Mouse (Mus musculus): ENCODE measurements around the gene Laptm5. TPM values are rescaled to one million over a fixed set of nuclear protein-coding genes. Genes with fewer than 3 reads are reported as not detected.
A peak's percentile ranks its signal among the peaks of the same experiment; 100 is the strongest.

The Laptm5 gene
- polyA plus RNA-seq, 1 experiment from 2014 or later = 27.7 TPM

DNA sequence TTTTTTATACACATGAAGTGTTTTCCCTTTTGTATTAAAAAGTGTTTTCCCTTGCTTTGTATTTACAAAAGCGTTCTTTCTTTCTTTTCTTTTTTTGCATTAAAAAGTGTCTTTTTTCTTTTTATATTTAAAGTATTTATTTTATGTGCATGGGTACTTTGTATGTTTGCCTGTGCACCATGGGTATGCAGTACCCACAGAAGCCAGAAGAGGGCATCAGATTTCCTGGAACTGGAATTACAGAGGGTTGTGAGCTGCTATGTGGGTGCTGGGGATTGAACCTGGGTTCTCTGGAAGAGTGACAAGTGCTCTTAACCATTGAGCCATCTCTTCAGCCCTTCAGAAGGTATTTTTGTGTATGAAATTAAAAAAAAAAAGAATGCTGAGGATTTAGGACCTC is 58.4 kb downstream of the Laptm5 start:
- H3K27ac ChIP-seq (ENCODE audit: low read depth, low read length) = no peak overlapping the region
- 95% methylated on average over 1 of the region's 1 CpGs for WGBS
- ATAC-seq = no peak
- H3K9me3 ChIP-seq (ENCODE audit: control insufficient read depth) = no peaks in the 10 kb centered on the region
- no peak overlapping the region for H3K9ac ChIP-seq (ENCODE audit: low read depth, low read length)
- H3K36me3 ChIP-seq (ENCODE audit: control insufficient read depth, insufficient read depth) = no peaks in the 10 kb centered on the region
- H3K4me2 ChIP-seq (replicated peaks; ENCODE audit: low read depth) = no peak overlapping the region
- peak; percentile 5; the same call in 1 of the 2 replicates for TF ChIP-seq CTCF (IDR thresholded peaks at IDR 0.05; ENCODE audit: low read depth)
- no peak overlapping the region for H3K4me3 ChIP-seq (ENCODE audit: low read depth, low read length)
- H3K4me1 ChIP-seq (replicated peaks; ENCODE audit: control insufficient read depth, insufficient read depth, low read length) = no peaks in the 10 kb centered on the region
- H3K27me3 ChIP-seq (replicated peaks; ENCODE audit: control insufficient read depth, insufficient read depth, low read length) = no peaks in the 10 kb centered on the region

DNA sequence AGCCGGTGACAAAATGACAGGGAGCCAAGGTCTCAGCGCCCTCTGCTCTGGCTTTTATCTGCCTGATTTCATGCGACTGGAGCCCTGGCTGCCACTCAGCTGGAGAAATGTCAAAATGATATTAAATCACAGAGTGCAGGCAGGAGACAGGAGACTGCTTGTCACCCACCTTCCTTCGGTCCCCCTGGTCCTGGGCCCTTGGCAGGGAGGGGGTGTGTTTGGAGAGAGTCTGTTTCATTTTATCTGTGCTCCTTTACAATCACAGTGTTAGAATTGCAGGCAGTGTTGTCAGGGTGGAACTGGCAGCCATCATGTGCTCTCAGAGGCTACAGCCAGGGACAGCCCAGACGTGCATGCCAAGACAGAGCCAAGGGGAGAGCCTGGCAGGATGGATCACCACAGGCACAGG is 59.5 kb downstream of the Laptm5 start:
- TF ChIP-seq CTCF (IDR thresholded peaks at IDR 0.05; ENCODE audit: low read depth) = no peak
- Histone ChIP-seq H3K9me3 (ENCODE audit: control insufficient read depth) (no peaks in the 10 kb centered on the region), H3K4me1 (replicated peaks; ENCODE audit: control insufficient read depth, insufficient read depth, low read length) (no peaks in the 10 kb centered on the region), H3K27me3 (replicated peaks; ENCODE audit: control insufficient read depth, insufficient read depth, low read length) (no peaks in the 10 kb centered on the region), H3K4me3 (ENCODE audit: low read depth, low read length) (no peak overlapping the region), H3K9ac (ENCODE audit: low read depth, low read length) (no peak overlapping the region), H3K27ac (ENCODE audit: low read depth, low read length) (no peak overlapping the region), H3K36me3 (ENCODE audit: control insufficient read depth, insufficient read depth) (no peaks in the 10 kb centered on the region), H3K4me2 (replicated peaks; ENCODE audit: low read depth) (no peak overlapping the region)
- no peak for ATAC-seq
- WGBS = 60% methylated on average over 5 of the region's 5 CpGs

DNA sequence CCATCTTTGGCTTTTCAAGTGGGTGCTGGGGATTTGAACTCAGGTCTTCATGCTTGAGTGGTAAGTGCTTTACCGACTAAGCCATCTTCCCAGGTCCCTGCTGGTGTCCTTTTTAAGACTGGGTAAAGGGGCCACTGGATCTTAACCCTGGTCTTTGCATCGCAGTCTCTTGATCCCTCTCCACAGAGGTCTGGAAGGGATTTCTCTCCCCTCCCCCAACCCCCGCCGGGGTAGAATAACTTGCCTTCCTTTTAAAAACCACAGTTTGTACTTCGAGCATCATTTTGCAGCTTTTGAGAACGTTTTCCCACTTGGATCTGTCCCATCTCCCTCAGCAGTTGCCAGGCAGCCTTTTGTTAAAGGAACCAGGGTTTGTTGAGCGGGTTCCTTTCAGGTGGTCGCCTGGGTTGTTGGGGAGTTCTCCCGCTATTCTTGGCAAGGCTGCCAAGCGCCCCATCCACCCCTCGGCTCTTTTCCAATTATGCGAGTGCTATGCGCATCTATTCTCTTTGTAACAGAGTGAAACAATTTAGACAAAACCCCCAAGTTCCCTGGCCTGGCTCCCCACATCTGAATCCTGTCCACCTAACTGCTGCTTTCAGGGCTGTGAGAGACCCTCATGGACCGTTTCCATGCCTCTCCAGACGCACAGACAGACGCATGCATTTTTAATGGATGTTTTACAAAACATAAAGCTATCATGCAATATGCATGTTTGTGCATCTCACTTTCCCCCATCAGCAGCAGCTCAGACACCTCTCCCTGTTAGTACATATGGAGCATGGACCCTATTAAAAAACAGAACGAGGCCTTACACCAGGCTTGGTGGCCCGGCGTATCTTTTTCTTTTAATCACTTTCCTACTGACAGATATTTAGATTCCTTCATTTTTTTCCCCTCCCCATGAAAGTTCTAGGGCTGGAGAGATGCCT is 60.7 kb downstream of the Laptm5 start:
- Histone ChIP-seq H3K27me3 (replicated peaks; ENCODE audit: control insufficient read depth, insufficient read depth, low read length) (no peaks in the 10 kb centered on the region), H3K4me2 (replicated peaks; ENCODE audit: low read depth) (no peak overlapping the region), H3K27ac (ENCODE audit: low read depth, low read length) (no peak overlapping the region), H3K9ac (ENCODE audit: low read depth, low read length) (no peak overlapping the region), H3K4me3 (ENCODE audit: low read depth, low read length) (no peak overlapping the region), H3K4me1 (replicated peaks; ENCODE audit: control insufficient read depth, insufficient read depth, low read length) (no peaks in the 10 kb centered on the region), H3K36me3 (ENCODE audit: control insufficient read depth, insufficient read depth) (no peaks in the 10 kb centered on the region), H3K9me3 (ENCODE audit: control insufficient read depth) (no peaks in the 10 kb centered on the region)
- ATAC-seq = no peak
- TF ChIP-seq CTCF (IDR thresholded peaks at IDR 0.05; ENCODE audit: low read depth) = no peak
- 76% methylated on average over 19 of the region's 19 CpGs for WGBS

DNA sequence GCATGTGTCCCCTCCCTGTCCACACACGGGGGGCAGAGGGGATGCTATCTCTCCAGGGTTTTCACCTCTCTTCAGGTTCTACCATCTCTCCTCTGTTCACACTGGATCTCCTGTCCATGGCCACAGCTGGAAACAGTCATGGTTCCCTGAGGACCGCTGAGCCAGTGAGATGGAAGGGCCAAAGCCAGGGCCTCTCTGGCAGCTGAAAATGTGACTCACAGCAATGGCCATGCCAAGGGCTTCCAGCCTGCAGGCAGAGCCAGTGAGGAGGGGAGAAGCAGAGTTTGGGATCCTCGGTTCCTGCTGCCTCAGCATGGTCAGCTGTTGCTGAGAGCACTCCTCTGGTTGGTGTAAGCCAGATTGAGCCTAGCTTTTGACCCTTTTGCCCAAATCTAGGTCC is 66.1 kb downstream of the Laptm5 start:
- 72% methylated on average over 3 of the region's 3 CpGs for WGBS
- no peak for ATAC-seq
- TF ChIP-seq CTCF (IDR thresholded peaks at IDR 0.05; ENCODE audit: low read depth) = no peak

DNA sequence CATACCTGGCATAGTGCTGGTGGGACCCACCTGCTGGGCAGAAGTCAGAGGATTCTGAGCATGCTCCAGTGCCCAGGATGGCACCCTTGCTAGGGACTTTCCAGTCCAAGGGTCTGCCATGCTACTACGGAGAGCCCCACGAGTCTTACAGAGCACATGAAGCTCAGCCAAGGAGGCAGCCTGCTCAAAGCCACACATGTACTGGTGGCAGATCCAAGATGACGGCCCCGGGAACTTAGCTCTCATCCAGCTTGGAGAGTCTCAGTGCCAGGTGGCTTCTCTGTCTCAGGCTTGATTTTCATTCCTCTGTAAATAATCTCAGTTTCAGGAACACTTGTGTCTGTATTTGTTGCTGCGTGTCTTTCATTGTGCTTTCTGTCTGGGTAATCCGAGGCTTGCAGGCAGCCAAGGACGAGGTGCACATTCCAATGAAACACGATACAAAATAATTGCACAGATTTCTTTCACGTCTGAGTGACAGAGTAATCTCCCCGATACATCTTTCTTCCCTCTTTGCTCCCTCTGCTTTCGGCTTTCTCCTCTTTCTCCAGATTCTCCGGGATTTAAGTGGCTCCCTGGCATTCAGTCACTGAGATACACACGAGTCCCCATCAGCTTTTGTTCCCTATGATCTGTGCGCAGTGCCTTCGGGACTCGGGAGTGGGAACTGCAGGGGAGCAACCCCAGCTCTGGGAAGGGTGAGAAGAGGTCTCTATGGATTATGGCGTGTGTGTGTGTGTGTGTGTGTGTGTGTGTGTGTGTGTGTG is 71.7 kb downstream of the Laptm5 start:
- no peak overlapping the region for H3K4me3 ChIP-seq (ENCODE audit: low read depth, low read length)
- no peaks in the 10 kb centered on the region for H3K27me3 ChIP-seq (replicated peaks; ENCODE audit: control insufficient read depth, insufficient read depth, low read length)
- no peak overlapping the region for H3K27ac ChIP-seq (ENCODE audit: low read depth, low read length)
- H3K4me2 ChIP-seq (replicated peaks; ENCODE audit: low read depth) = no peak overlapping the region
- H3K9me3 ChIP-seq (ENCODE audit: control insufficient read depth) = no peaks in the 10 kb centered on the region
- no peaks in the 10 kb centered on the region for H3K4me1 ChIP-seq (replicated peaks; ENCODE audit: control insufficient read depth, insufficient read depth, low read length)
- no peak for ATAC-seq
- 66% methylated on average over 17 of the region's 17 CpGs for WGBS
- TF ChIP-seq CTCF (IDR thresholded peaks at IDR 0.05; ENCODE audit: low read depth) = no peak
- H3K36me3 ChIP-seq (ENCODE audit: control insufficient read depth, insufficient read depth) = no peaks in the 10 kb centered on the region
- no peak overlapping the region for H3K9ac ChIP-seq (ENCODE audit: low read depth, low read length)

More for the DNA sequence above, 66.1 kb downstream of the Laptm5 start:
- no peak overlapping the region for H3K4me3 ChIP-seq (ENCODE audit: low read depth, low read length)
- no peaks in the 10 kb centered on the region for H3K27me3 ChIP-seq (replicated peaks; ENCODE audit: control insufficient read depth, insufficient read depth, low read length)
- H3K4me1 ChIP-seq (replicated peaks; ENCODE audit: control insufficient read depth, insufficient read depth, low read length) = no peaks in the 10 kb centered on the region
- no peaks in the 10 kb centered on the region for H3K9me3 ChIP-seq (ENCODE audit: control insufficient read depth)
- H3K36me3 ChIP-seq (ENCODE audit: control insufficient read depth, insufficient read depth) = no peaks in the 10 kb centered on the region
- no peak overlapping the region for H3K4me2 ChIP-seq (replicated peaks; ENCODE audit: low read depth)
- H3K27ac ChIP-seq (ENCODE audit: low read depth, low read length) = no peak overlapping the region
- no peak overlapping the region for H3K9ac ChIP-seq (ENCODE audit: low read depth, low read length)

Other genes starting within 250 kb of the Laptm5 start
- 23.9 and 25.3 TPM in 2 replicates for gene Pum1, start 249.8 kb upstream of the Laptm5 start, polyA plus RNA-seq (2015; fragmentation: Nextera tagmentation; extraction: Ambion mirVana)
- gene Sdc3, start 120.6 kb upstream of the Laptm5 start, polyA plus RNA-seq (2015; fragmentation: Nextera tagmentation; extraction: Ambion mirVana) = 9.7 and 10.8 TPM in 2 replicates
- not detected in 2 replicates for gene Matn1, start 31.3 kb downstream of the Laptm5 start, polyA plus RNA-seq (2015; fragmentation: Nextera tagmentation; extraction: Ambion mirVana)

Data from intestine, postnatal 0 days (tissue).